Comparison of ENCODE assay signal across 13 mouse cellular contexts in the genomic region with DNA sequence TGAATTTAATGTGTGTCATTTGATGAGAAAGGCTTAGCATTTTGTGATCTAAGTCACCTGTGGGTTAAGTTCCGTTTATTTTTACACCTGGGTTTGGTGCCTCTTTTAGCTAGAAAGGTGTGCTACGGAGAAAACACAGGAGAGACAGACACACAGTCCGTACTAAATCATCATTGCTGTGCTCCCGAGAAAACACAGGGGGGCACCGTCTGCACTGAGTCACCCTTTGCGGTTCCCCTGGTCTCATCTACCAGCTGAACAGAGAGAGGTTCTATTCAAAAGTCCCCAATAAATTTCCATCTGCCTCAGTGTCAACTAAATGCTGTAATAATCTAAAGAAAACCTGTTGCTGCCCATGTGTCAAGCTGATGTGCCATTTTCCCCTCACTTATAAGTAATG. TPM values are rescaled to one million over a fixed set of nuclear protein-coding genes. Genes with fewer than 3 reads are reported as not detected.
A peak's percentile ranks its signal among the peaks of the same experiment; 100 is the strongest.
DNase-seq lines count a peak whose midpoint lies in the region; ATAC-seq and TF ChIP-seq lines count a peak whose summit lies in the region.
"Had no signal": no experiment of that assay in that cellular context is flagged by ENCODE, and none has a peak within 500 bp of the region (broad histone marks: within the 10 kb centered on the region; RNA-seq: fewer than 3 reads in every experiment).

No protein-coding gene starts in this region.

- no peak for ATAC-seq in heart, embryonic 13.5 days (ENCODE audit: extremely low read depth, insufficient number of reproducible peaks, low FRiP score, low TSS enrichment)
- no peak for ATAC-seq in liver, embryonic 11.5 days (replicated peaks; ENCODE audit: low FRiP score)

- no peak for DNase-seq in heart, adult 9 months (ENCODE audit: low spot score in 2 of 2)
- DNase-seq in liver, embryonic 11.5 days (ENCODE audit: low spot score) = peak; percentile 27
- no peak for DNase-seq in liver
- DNase-seq in ZHBTc4 (ENCODE audit: low read depth, low spot score) = peak; percentile 18
- DNase-seq in frontal cortex, postnatal 14 days (ENCODE audit: low spot score in 2 of 2) = no peak
- DNase-seq: cerebellum, adult 2 months; right cerebral cortex, postnatal 25 days had no signal

- TF ChIP-seq EP300 in ES-Bruce4 (IDR thresholded peaks at IDR 0.05; ENCODE audit: insufficient read depth, low read depth, low read length) = no peak

- no peak overlapping the region for H3K4me2 ChIP-seq in heart, embryonic 13.5 days
- no peak overlapping the region for H3K4me2 ChIP-seq in liver, embryonic 11.5 days
- H3K4me2 ChIP-seq: liver, embryonic 15.5 days; midbrain, embryonic 11.5 days had no signal

- H3K27ac ChIP-seq in heart, embryonic 13.5 days (replicated peaks) = 0 out of 2 replicates have a peak overlapping the region, but pooled peaks have one; percentile 24
- no peak overlapping the region for H3K27ac ChIP-seq in liver, embryonic 11.5 days (ENCODE audit: low read depth, low read length)
- no peak overlapping the region for H3K27ac ChIP-seq in ES-Bruce4 (ENCODE audit: insufficient read depth, low read length)
- H3K27ac ChIP-seq: hindbrain, postnatal 0 days; liver, embryonic 15.5 days had no signal

- TF ChIP-seq CTCF in ES-Bruce4 (IDR thresholded peaks at IDR 0.05; ENCODE audit: low read depth, low read length) = peak; percentile 51

- TF ChIP-seq POLR2A in ES-Bruce4 (IDR thresholded peaks at IDR 0.05; ENCODE audit: insufficient read depth, low read length) = no peak

- no peaks in the 10 kb centered on the region for H3K36me3 ChIP-seq in heart, embryonic 13.5 days
- no peaks in the 10 kb centered on the region for H3K36me3 ChIP-seq in liver, embryonic 11.5 days (ENCODE audit: control insufficient read depth, insufficient read depth, low read length)
- no peaks in the 10 kb centered on the region for H3K36me3 ChIP-seq in ES-Bruce4 (ENCODE audit: control insufficient read depth, insufficient read depth, low read length, poor library complexity, severe bottlenecking)
- H3K36me3 ChIP-seq: G1E; liver, embryonic 15.5 days had no signal

- H3K9me3 ChIP-seq in heart, embryonic 13.5 days = no peaks in the 10 kb centered on the region; the same call in 1 of the 2 replicates
- no peaks in the 10 kb centered on the region for H3K9me3 ChIP-seq in liver, embryonic 11.5 days (ENCODE audit: control insufficient read depth, low read length)
- H3K9me3 ChIP-seq in ES-Bruce4 (replicated peaks; ENCODE audit: control insufficient read depth, insufficient read depth, low read length, poor library complexity, severe bottlenecking) = no peaks in the 10 kb centered on the region
- H3K9me3 ChIP-seq: G1E; liver, embryonic 15.5 days had no signal

- peaks cover 24% of the 10 kb centered on the region for H3K4me1 ChIP-seq in heart, embryonic 13.5 days
- no peaks in the 10 kb centered on the region; the same call in 1 of the 2 replicates for H3K4me1 ChIP-seq in liver, embryonic 11.5 days (replicated peaks; ENCODE audit: control insufficient read depth, insufficient read depth, low read length)
- H3K4me1 ChIP-seq in ES-Bruce4 (ENCODE audit: control insufficient read depth, insufficient read depth, low read length) = peaks cover 2% of the 10 kb centered on the region
- H3K4me1 ChIP-seq: liver, embryonic 15.5 days had no signal

- WGBS in heart, embryonic 13.5 days = 51% methylated on average over 6 of the region's 6 CpGs
- WGBS in liver, embryonic 11.5 days = 63% methylated on average over 6 of the region's 6 CpGs

- H3K4me3 ChIP-seq in heart, embryonic 13.5 days = no peak overlapping the region
- H3K4me3 ChIP-seq in liver, embryonic 11.5 days (ENCODE audit: low read depth, low read length) = no peak overlapping the region
- H3K4me3 ChIP-seq in ES-Bruce4 (ENCODE audit: low read depth, low read length) = no peak overlapping the region
- H3K4me3 ChIP-seq: liver, embryonic 15.5 days had no signal

- H3K27me3 ChIP-seq in heart, embryonic 13.5 days (replicated peaks) = no peaks in the 10 kb centered on the region
- H3K27me3 ChIP-seq in liver, embryonic 11.5 days (replicated peaks; ENCODE audit: control insufficient read depth, insufficient read depth, low read length) = no peaks in the 10 kb centered on the region; the same call in 1 of the 2 replicates
- no peaks in the 10 kb centered on the region for H3K27me3 ChIP-seq in ES-Bruce4 (ENCODE audit: control insufficient read depth, insufficient read depth, low read length, poor library complexity, severe bottlenecking)
- H3K27me3 ChIP-seq: liver, embryonic 15.5 days had no signal

- H3K9ac ChIP-seq in heart, embryonic 13.5 days = no peak overlapping the region
- H3K9ac ChIP-seq in liver, embryonic 11.5 days (ENCODE audit: low read depth, low read length) = no peak overlapping the region
- no peak overlapping the region for H3K9ac ChIP-seq in ES-Bruce4 (ENCODE audit: low read depth, poor library complexity, severe bottlenecking)
- H3K9ac ChIP-seq: liver, embryonic 15.5 days had no signal

RNA-seq across cellular contexts. Expression of a gene that starts 8.5 kb away (rescaled TPM):
- polyA plus RNA-seq in heart, embryonic 13.5 days (2015; fragmentation: Nextera tagmentation; extraction: Ambion mirVana) = 0.20 and 0.29 TPM in 2 replicates
- polyA plus RNA-seq in liver, embryonic 11.5 days (2014; fragmentation: Nextera tagmentation; extraction: Ambion mirVana) = 0.23 and 0.34 TPM in 2 replicates
- 0.28 TPM in 1 of 2 replicates, not detected in the other for polyA plus RNA-seq in ES-Bruce4 (2011; ENCODE audit: insufficient read depth, insufficient read length, low read depth, missing spikeins)
- polyA plus RNA-seq: G1E had no signal

Comparison
In these comparisons a context has a peak if more than half of its experiments do, and no peak if none do; other contexts are left out.
1. DNase-seq: peak in liver, embryonic 11.5 days (single experiment) and ZHBTc4 (single experiment); none in heart, adult 9 months (0 of 2), liver (single experiment) and frontal cortex, postnatal 14 days (0 of 2).